Mouse (Mus musculus) spleen, postnatal 36 days (tissue): ENCODE measurements around the gene Aen.
A peak's percentile ranks its signal among the peaks of the same experiment; 100 is the strongest.

Experiments used
- DNase-seq, 2 experiments: peaks; one replicate each; pipeline ENCODE4 v3.0.0; 2022; ENCODE audit warnings: low spot score in 2 of 2, mixed read lengths in 1 of 2

Gene Aen

DNA sequence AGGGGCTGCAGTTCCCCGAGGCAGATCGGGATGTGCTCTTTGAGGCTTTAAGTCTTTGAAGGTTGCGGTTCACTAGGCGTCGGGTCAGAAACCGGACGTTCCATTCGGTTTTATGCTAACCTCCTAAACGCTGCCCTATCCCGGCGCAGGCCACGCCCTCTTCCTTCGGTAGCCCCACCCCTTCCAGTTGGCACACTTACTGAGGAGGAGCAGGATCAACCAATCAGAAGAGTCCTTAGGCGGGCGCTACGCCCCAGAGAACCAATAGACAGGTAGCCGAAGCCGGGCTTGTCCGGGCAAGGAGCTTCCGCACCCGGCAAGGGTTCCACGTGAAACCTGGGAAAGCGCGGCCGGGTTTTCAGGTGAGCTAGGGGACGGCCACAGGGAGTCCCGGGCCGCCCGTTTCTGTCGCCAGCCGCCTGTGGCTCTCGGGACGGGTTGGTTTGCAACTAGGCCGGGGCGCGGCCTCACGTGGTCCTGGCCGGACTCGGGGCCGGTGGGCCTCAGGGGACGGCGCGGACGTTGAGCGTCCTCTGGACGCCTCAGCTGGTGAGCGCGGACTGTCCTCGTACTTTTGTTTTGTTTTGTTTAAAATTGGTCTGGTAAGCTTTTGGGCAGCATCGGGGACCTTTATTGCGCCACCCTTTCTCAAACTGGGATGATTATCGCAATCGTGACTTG, at the start of gene Aen:
Gene Aen (plus strand): TSS at position 202 of the 681 bp plus-strand sequence.
- DNase-seq = peak; percentile 99 to 100

DNA sequence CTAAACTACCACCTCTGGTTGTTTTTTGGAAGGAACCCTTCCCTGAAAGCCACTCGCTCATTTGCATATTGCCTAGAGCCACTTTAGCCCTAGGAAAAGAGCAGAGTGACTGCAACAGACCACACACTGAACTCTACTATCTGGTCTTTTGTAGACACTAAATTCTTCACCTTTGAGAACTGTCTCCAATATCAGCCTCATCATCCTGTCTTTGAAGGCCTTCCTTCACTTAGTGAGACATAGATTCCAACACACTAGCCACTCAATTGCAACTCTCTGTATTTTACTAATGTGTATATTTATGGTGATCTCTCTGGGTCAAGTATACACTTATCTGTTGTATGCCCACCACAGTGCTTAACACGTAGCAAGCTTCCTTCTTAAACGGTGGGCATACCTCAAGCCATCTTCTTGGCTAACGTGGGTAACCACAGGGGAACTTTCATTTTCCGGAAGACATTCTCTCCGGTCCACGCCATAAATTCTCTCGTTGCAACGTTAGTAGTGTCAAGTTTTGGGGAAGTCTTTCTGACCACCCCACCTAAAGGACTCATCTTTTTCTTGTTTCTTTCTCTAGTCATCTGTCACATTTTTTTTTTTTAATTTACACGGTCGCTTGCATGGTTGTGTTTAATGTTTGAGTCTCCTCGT, 49.5 kb upstream of the Aen start:
- DNase-seq = no peak

DNA sequence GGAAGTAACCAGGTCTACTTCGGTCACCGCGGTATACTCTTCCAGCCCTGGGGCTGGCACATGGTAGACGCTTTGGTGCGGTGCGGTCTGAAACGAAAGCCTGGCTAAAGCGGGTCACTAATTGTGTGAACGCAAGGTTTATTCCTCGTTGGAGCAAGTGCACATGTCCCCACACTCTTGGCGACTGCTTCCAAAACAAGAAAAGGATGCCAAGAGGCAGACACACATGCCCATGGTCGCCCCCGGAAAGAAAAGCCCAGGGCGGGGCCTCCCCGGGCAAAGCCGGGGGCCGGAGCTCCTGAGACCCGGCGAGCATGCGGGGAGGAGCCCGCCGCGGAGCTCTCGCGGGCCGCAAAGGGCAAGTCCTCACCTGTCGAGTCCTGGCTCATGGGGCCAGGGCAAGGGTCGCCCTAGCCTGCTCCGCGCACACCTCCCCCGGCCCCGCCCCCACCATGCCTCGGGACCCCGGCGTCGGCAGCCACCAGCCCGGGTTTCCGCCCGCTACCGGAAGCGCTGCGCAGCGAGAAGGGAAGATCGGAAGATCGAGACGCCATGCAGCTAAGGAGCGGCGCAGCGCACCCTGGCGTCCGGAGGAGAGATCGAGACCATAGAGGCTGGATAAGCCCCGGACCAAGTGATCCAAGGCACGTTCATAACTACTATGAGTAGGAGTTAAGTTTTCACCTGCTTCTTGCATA, 48.8 kb upstream of the Aen start, which contains the start of gene Det1:
Gene Det1 (minus strand): TSS at position 527 of the 698 bp plus-strand sequence.
- peak; percentile 87 to 91 for DNase-seq

DNA sequence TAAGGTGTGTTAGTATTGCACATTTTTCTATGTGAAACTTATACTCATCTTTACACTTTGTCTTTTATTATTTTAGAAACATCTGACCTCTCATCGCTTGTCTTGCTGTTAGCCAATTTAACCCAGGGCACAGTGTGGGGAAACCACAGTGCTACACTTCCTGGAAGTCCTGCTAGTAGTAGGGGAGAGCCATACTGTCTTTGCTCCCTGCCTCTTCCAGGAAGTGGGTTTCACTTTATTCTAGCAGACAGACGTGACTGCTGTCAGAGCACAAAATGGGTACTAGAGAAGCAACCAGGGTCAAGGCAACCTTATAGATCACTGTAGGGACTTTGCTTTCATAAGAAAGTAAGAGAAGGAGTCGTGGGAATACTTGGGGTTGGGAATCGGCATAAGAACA, 41.6 kb upstream of the Aen start:
- DNase-seq = no peak

DNA sequence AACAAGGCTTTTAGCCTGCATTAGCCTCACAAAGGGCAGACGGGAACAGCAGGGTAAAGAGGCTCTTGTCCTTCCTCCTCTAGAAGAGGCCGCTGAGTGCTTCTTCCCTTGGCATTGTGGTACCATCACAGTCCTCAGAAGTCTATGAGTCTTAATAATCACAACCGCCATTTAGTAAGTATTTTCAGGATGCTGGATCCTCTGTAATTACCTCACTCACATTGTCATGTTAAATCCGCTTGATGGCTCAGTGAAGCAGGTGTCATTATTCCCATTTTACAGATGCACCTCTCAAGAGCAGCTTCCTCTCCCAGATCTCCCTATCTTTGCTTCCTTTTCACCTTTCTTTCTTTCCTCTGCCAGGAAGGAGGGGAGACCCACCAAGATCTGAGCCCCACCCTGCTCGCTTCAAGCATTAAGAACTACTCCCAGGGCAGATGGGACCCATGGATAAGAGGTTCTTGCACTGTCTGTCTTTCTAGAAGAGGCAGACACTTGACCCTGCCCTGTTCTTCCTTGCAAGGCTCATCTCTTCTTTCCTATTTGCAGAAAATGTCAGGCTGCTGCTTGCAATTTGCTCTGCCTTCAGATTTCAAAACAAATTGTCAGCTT, 40.5 kb upstream of the Aen start:
- no peak for DNase-seq

DNA sequence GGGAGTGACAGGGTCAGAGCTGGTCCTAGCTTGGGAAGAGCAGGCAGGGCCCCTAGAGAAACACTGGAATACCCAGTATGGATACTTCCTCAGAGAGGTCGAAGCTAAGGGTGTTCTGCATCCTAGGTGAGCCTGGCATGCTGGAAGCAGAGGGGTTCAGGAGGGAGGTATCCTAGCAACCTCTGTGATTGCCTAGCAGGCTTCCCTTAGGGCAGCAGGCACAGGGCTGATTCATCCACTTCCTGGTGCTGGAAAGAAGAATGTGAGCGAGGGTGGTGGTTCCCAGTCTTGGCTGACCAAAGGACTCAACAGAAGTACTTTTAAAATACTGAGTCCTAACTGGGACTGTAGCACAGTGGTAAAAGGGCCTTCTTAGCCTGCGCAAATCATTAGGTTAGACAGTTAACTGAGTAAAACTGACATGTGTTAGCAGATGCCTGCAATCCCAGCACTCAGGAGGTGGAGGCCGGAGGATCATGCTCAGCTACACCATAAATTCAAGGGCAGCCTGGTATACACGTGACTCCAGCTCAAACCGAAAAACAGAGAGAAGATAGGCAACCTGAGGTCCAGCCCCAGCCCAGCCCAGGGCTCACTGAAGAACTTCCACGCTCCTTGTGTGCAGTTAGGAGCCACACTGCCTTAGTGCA, 31.7 kb upstream of the Aen start:
- no peak for DNase-seq

DNA sequence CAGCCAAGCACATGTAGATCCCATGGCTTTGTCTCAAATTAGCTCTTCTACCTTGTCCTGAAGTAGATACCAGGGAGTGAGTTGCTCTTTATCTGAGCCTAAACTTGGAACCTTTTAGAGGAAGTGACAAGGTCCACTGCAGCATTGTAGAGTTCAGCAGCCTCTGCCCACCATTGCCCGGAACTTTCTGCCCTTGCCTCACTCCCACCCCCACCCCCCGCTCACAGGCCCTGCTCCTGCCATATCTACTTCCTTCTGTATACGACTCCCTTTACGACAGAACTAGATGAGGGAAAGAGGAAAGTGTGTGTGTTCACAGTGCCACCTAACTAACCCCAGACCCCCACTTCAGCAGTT, 31.2 kb upstream of the Aen start:
- DNase-seq = no peak

DNA sequence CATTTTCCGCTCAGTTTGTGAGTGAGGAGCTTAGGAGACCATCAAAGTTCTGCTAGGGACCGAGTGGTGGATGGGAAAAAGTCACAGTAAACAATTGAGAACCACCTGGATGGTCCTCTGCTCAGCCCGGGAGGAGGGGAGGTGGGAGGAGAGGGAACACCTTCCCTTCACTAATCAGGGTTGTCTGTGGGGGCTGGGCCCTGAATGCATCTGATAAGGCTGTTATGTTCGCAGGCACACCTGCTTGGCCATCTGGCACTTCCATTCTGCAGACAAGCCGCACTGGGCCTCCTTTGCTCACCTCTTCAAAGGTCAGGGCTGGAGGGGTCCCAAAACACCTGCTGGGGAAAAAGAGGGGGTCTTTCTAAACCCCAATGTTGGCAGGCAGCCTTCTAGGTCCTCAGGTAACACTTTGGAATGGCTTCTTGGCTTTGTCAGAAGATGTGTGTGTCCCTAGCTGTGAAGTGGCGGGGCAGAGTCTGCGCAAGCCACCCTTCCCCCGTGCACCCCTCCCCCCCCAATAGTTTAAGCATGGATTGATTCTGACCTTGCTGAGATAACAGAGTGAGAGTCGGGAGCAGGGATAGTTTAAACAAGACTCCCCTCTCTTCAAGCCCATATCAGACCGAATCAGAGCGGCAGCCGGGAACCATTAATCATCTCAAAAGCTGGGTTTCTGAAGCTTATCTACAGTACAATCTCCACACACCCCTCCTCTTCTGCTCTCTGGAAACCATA, 30.3 kb upstream of the Aen start:
- no peak for DNase-seq

DNA sequence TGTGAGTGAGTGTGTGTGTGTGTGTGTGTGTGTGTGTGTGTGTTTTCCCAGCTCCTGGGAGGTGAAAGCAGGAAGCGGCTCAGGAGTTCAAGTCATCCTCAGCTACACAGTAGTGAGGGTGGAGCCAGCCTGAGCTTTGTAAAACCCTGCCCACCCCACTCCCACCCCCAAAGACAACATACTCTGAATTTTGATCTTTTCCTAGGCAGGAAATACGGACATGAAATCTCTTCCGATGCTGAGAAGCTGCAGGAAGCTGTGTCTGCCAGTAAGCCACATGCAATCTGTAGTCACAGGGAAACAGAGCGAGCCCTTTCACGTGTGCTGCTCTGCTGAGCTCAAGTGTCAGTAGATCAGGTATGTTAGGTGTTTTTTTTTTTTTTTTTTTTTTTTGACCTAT, 26.9 kb upstream of the Aen start:
- no peak for DNase-seq

DNA sequence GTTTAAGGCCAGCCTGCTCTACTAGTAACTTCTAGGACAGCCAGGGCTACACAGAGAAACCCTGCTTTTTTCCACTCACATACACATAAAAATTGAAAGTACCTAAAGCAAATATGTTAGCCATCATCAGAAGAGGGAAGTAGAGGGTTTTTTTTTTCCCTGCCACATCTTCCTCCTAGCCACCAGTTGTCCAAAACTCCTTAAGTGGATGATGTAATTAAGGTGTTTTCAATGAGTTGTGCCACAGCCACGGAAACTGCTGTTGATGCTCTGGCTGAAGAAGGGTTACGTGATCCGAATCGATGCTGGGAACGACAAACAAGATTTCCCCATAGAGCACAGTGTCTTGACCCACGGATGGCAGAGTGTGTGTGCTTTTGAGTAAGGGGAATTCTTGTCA, 23.3 kb upstream of the Aen start:
- DNase-seq = no peak

DNA sequence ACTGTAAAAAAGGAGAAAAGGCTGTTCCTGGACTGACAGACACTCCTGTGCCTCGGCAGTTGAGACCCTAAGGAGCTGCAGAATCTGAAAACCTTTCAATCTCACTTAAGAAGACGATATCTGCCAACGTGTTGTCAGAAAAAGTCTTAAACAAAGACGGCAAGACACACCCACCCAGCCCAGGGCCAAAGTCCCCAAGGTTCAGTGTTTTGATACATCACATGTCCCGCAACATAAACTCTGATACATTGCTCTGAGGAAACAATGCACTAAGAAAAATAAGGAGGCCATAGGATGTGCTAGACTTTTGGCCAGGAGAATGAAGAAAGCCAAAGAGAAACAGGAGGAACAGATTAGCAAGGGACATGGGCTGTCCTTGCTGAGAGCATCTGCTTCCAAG, 22.8 kb upstream of the Aen start:
- no peak for DNase-seq

DNA sequence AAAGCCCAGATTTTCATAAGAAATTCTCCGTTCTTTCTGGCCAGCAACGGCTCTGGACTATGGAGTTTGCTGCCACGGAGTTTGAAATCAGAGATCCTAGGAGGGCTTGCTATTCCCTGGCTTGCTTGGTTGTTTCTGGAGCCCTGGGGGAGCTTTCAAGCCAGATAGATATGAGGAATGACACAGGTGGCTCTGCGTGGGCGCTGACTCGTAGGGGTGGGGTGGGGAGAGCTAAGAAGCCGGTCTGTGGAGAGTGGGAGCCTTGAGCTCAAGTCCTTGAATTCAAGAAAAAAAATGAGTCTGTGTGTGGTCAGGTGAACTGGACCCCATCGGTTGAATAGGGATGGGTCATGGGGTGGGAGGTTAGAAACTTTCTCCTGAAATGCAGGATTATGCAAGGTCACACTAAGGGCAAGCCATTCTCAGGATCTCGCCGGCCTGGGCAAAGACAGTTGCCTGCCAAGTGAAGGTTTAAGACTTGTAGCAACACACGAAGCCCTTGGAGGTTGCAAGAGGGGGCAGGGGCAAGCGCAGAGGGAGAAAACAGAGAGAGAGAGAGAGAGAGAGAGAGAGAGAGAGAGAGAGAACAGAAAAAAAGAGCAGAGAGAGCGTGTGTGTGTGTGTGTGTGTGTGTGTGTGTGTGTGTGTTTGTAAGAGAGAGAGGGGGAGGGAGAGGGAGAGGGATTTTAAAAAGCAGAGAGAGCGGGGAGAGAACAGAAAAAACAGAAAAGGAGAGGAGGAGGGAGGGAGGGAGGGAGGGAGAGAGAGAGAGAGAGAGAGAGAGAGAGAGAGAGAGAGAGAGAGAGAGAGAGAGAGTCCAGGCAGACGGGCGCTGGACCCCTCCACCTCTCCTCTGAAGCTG, 13.8 kb upstream of the Aen start:
- no peak for DNase-seq

DNA sequence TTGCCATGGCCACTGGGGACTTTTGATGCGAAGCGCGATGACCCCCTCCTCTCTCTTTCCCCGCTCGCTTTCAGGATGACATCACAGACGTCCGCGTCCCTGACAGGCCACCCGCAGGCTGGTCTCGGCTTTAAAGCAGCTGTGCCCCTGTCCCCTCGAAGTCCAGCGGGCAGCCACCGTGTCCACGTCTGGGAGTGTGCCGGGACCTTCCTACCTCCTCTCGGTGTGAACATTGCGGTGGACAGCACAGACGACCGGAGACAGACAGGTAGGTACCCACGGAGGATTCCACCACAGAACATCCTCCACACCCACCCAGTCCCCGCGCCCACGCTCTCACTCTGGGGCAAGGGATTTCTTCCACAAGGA, 13.2 kb upstream of the Aen start:
- no peak for DNase-seq

DNA sequence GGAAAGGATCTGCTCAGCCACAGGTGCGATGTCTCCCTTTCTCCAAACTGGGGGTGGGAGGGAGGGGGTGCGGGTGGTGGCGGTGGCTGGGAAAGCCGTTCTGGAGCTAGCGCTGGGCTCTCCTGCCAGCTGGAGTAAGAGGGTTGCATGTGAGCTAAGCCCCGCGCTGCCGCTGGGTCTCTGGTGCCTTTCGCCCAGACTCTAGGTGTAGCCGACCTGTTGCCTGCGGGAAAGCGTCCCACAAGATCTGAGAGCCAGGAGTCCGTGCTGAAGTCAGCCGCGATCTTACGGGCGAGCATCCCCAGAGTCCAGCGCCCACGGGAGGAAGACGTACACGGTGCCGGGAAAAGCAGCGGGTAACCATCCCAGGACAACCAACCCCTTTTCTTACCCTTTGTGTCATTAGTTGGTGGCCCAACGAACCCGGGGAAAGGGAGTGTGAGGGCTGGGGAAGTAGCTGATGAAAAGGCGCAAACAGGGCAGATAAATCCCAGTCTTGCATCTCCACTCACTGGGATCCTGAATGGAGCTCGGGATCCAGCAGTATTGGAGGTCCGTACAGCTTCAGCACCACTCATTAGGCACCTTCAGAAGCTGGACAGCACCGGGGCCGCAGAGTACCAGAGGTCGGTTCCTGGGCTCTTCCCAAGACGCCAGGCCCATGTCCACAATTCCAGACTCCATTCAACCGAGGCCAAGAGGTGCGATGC, 12.5 kb upstream of the Aen start:
- DNase-seq = no peak

DNA sequence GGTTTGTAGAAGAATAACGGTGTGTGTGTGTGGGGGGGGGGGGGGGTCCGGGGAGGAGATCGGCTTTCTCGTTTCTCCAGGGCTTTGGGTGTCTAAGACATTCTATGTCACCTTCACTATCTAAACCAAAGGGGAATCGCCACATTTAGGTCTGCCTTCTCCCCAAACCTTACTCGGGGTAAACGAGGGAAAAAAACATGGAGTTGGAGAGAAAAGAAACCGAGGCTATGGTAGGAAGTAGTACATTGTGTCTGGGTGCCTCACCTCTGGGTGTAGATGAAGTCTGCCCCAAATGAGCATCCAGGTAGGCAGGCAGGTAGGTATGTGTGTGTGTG, 12.0 kb upstream of the Aen start:
- DNase-seq = no peak

DNA sequence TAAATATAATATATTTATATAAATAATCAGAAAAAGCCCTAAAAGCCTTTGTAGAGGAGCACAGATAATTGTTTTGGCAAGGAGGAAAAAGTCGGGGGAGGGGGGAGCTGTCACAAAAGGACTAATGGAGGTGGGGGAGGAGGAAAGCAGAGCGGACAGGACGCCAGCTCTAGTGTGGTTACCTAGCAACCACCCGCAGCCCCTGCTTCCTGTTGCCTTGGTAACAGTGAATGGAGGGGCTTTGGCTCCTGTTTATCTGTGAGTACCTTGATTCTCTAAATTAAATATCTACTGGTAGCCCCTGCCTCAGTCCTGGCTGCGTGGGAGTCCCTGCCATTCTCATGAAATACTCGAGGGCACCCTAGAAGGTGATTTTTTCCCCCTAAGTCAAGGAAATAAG, 11.5 kb upstream of the Aen start:
- DNase-seq = no peak

DNA sequence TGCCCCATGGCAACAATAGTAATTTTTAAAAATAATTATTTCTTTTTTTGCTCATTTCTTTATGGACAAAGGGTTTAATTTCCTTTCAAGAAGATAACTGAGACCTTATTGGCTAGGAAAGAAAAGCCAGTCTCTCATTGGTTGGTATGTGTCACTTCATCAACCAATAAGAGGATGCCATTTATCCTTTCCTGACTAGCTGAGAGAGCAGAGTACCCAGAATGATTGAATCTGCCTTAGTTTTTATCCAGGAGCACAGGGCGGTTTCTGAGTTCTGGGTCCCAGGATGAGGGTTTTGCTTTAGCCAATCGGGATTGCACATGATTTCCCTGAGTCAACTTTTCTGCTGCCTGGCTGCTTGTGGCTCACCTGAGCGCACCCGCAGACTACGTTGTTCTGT, 10.2 kb upstream of the Aen start:
- no peak for DNase-seq

DNA sequence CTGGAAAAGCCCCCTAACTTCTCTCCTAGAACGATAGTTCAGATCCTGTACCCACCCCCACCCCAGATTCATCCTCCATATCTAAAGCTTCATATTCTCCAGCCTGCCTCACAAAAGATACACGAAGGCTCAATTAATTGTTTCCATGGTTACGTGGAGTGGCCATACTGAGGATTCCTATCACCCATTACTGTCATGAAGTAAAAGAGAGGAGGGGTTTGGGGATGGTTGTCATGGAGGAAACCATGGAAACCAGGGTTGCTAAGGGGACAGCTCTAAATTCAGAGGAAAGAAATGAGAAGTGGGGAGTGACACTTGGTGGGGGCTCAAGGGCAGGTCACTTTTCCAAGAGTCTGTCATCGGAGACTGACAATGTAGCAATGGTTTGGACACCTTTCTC, 9.2 kb upstream of the Aen start:
- no peak for DNase-seq

DNA sequence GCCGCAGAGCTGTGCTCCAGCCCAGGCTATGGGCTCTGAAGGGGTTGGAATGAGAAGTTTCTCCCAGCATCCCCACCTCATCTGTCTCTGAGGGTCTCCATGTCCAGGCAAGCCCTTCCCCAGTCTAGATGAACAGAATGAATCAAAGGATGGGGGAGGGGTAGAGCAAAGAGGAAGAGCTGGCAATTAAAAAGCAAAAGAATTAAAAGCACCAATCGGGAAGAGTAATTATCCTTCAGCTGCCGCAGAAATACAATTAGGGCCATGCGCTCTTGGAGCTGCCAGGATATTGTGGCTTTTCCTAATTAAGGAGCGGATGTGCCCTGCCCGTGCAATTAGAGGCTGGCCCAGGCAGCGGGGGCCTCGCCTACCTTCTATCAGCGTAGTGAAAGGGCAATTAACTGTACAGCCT, 8.2 kb upstream of the Aen start:
- DNase-seq = no peak

DNA sequence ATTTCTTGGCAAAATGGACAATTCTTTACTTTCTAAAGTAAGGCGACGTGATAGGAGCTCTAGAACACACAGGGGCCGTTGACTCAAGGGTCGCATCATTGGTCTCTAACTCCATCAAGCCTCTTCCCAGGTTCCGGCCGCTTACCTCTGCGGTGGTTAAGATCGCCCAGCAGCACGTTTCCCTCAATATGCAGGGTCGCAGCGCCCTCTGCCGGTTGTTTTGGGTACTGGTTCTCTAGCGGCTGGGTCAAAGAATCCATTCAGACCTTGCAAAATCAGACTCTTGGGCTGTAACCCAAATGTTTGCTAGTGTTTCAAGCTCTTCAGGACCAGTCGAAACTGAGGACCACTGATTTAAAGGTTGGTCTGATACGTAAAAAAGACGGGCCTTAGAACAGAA, 5.0 kb upstream of the Aen start:
- DNase-seq = peak; percentile 60 to 65
